Mouse (Mus musculus): ENCODE results near the gene Cd2ap.

Gene Cd2ap

DNA sequence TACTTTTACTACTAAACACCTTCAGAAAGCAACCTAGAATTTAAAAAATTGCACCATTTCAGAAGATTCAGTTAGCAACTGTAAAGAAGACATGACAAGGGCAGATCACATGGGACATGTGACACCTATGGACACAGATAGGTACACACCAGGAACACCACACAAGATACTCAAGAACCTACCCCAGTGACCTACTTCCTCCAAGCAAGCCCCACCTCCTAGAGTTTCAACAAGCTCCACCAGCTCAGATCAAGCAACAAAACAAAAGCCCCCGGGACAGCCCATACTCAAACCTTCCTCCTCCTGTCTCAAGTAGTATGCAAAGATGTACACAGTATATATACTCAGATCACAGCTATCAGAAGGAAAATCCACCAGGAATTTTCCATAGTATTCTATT lies 16.1 kb downstream of the Cd2ap start:
- no peak for DNase-seq (ENCODE audit: low spot score)

DNA sequence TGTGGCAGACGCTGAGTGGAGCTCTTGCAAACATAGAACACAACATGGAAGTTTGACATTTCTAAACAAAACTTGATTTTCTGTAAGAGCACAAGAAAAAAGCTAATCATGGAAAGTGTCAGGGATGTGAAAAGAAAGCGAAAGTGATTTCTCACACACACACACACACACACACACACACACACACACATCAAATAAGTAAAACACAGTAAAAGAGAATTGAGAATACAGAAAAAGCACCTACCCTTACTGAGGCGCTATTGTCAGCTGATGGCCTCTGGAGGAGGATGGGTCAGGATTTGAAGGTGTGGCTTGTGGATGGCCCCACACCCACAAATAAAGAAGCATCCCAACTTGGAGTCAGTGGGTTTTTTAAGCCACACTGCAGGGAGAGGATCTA lies 19.0 kb downstream of the Cd2ap start:
- DNase-seq (ENCODE audit: low spot score), result no peak

DNA sequence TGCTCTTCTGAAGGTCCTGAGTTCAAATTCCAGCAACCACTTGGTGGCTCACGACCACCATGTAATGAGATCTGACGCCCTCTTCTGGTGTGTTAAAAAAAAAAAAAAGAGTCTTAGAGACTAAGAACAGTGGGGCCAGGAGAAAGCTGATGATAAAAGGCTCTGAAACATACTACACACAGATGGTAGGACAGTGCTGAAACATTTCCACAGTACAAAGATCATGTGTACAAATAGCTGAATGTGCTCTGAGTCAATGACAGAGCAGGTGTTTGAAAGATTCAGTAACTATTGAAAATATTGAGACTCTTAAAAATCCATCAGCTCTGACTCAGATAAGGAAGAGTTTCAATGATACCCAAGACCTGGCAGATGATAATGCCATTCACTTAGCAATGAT lies 29.4 kb downstream of the Cd2ap start:
- DNase-seq (ENCODE audit: low spot score), result no peak

DNA sequence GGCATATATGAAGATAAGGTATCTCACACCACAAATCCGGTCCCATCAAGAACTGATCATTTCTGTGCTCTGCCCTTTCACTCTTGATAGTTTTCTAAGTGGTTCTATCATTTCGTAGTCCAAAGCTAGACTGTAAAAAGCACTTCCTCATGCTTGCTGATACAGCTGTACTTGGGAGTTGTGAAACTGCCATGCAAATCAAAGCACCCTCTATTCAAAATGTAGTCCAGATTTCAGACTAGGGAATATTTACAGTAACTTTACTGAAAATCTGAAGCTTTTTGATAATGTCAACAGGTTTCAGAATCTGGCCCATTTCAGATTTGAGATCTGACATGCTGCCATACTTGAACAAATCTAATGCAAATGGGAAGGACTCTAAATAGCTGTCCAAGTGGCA lies 39.3 kb downstream of the Cd2ap start:
- DNase-seq (ENCODE audit: low spot score), result no peak

DNA sequence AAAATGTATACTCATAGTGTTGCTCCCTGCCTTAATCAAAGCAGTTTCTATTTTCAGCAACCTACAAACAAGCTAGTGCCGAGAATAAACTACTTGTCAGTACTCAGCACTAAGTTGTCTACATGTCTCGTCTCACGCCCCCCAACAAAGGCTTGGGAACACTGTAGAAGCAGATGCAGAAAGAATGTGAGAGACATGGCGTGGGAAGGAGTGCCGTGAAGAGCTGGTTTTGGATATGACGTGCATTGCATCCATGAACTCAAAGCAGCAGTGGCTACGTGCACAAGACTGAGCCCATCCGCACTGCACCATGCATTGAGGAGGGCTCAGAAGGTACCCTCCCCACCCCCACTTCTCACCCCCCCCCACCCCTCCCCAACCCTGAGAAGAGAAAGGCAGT lies 53.7 kb downstream of the Cd2ap start:
- peak; percentile 27 for DNase-seq (ENCODE audit: low spot score)

DNA sequence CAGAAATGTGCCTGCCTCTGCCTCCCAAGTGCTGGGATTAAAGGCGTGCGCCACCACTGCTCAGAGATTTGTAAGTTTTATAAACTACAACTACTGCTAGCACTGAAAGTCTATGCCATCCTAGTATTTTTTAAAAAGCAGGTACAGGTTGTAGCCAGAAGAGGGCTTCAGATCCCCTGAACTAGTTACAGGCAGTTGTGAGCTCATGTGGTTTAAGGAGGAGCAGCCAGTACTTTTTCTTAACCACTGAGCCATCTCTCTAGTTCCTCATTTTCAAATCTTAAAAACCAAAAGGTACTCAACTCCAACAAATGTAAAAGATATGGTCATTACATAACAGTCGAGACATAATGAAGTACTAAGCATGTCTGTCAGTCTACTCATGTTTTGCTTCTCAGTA lies 61.1 kb downstream of the Cd2ap start:
- no peak for DNase-seq (ENCODE audit: low spot score)

DNA sequence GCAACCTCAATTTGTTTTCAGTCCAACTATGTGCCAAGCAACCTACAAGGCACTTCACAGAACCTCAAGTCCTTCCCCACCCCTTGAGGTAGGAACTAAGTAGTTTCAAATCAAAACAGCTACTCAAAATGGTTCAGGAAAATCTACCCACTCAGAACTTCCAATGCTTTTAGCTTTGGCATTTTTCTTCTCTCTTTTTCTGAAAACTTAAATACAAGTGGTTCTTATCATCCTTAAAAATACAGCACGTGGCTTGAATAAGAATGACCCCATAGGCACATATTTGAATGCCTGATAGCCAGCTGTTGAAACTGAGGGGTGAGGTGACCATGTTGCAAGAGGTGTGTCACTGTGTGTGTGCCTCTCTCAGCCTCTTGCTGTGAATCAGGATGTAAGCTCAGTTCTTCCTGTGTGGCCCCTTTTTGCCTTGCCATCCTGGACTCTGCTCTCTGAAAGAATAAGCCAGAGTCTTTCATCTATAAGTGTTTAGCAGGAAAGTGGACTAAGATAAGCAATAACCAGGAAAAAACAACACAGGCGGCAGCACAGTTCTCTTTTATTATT lies 84.0 kb downstream of the Cd2ap start:
- DNase-seq (ENCODE audit: low spot score), result no peak

DNA sequence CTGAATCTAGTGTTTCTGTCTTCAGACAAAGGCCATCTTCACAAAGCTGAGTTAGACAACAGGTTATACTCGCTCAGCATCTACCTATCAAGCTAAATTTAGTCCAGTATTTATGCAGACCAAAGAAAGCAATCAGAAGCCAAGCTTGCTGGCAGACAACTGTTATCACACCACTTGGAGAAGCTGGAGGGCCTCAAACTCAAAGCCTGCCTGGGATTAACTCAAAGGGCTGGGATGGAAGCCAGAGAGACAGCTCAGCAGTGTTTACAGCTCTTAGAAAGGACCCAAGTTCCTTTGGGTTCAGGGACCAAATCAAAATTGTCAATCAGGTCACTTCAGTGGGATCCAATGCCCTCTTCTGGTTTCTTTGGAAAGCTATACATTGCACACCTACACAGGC lies 85.7 kb downstream of the Cd2ap start:
- DNase-seq (ENCODE audit: low spot score), result no peak

DNA sequence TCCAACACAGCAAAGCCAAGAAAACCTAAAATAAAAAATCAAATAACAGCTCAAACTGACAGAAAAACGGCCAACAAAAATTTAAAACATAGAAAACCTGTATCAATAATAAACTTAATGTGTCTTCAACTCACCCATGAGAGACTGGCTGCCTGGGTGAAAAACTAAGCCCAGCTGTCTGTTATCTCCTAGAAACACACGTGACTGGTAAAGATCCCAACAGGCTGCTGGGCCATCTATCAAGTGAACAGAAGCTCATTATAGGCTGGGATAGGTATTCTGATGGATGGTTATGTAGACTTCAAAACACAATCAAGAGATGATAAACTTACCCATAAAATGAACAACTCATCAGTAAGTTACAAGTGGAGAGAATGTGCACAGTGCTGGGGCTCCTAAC lies 86.7 kb downstream of the Cd2ap start:
- no peak for DNase-seq (ENCODE audit: low spot score)

DNA sequence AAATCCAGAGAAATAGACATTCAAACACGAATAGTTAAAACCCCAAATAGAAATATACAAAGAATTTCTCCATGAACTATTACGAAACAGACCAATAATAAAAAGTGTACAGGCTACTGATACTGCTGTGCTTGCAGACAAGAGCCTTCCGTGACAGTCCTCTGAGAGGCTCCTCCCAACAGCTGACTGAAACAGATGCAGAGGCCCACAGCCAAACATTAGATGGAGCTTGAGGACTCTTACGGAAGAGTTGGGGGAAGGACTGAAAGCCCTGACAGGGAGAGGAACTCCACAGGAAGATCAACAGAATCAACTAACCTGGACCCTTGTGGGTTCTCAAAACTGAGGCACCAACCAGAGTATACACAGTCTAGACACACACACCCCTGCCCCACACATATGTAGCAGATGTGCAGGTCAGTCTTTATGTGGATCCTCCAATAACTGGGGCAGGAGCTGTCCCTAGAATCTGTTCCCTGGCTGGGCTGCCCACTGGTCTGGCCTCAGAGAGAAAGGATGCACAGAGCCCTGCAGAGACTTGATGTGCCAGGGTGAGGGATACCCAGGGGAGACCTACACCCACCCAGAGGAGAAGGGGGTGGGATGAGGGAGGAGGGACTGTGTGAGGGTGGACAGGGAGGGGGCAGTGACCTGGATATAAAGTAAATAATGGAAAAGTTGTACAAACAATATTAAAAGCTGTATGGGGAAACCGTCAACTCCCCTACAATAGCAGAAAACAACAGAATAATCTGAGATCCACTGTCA lies 87.6 kb downstream of the Cd2ap start:
- no peak for DNase-seq (ENCODE audit: low spot score)

DNA sequence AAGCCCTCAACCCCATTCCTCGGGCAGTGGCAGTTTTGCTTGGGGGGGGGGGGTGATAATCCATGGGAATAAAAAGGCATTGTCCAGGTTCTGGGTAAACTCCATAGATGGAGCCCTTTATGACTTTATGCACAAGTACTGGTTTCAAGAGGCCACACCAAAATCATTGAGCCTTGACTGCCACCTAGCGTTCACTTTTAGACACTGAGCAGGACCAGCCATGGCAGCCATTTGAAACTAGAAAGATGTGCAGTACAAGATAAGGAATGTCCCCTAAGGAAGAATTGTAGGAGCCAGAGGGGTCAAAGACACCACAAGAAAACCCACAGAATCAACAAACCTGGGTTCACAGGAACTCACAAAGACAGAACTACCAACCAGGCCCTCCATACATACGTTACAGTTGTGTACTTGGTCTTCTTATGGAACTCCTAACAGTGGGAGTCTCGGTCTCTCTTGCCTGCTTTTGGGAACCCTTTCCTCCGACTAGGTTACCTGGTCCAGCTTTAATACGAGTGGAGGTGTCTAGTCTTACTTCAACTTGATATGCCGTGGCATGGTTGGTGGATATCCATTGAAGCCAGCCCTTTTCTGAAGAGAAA lies 94.2 kb downstream of the Cd2ap start:
- DNase-seq (ENCODE audit: low spot score), result peak; percentile 59

DNA sequence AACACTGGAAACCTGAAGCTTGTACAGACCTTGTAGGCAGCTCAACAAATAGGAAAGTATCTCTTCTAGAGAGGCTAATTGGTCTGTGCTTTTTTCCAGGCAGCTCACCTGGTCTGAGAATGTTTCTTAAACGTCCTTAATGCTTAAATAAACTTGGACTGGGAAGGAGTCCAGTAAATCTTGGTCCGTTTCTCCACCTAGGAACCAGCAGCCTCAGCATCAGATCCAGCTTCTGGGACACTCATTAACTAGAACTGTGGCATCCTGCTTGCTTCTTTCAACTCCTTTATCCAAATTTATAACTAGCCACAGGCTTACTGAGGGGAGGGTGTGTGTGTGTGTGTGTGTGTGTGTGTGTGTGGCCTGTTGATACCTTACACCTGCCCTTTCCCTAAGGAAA lies 122.7 kb downstream of the Cd2ap start:
- DNase-seq (ENCODE audit: low spot score), result no peak

DNA sequence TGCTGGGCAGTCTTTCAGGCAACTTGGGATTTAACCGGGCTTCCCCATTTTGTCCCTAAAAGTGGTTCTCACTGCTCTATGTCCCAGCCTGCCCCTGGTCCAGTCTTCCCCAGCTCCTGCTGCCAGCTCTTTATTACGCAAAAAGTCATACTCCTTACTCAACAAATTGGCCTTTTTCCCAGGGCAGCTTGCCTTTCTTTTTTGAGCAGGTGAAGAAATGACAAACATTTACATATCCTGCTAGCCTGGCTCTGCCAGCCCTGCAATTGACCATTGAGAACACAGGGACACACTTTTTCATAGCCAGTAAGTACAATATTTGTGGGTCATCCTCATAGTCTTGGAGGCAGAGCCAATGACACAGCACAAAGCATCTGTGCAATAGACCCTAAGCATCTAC lies 124.3 kb downstream of the Cd2ap start:
- no peak for DNase-seq (ENCODE audit: low spot score)

DNA sequence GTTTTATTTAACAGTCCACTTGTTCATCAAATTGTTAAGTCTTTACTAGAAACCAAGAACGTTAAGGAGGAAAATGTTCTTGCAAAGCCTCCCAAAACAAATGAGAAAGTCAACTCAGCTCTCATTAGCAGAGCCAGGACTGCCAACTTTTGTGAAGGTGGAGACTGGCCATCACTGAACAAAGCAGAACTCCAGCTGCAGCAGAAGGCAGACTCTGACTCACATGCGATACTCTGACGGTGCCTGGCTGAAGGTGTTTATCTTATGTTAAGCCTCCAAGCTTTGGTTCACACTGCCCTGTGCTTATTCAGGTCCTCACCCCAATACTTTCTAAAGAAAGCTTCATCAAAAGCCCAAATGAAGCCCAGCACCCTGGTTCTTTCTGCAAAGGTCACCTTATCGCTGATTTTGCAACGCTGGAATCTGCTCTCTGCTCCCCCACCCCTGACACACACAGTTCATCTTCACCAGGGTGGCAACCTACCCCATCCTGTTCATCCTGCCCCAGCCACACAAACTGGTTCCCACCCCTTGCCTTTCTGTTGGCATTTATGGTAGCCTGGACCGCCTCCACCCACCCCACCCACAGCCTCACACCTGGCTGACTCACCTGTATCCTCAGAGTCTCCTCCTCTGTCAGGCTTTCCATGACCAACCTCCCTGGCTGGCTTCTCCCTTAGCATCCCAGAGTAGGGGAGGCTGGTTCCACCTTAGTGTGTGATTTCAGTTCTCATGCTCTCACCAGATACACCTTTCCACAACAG lies 130.6 kb downstream of the Cd2ap start:
- no peak for DNase-seq (ENCODE audit: low spot score)
